Mouse (Mus musculus) forebrain, embryonic 15.5 days (tissue): ENCODE data around the gene Sergef. TPM values are rescaled to one million over a fixed set of nuclear protein-coding genes. Genes with fewer than 3 reads are reported as not detected.

ENCODE experiments used
- polyA plus RNA-seq: library from polyadenylated mRNA; unstranded; fragments of >200 nt; fragmentation: Nextera tagmentation; extraction: Ambion mirVana; gene quantifications from 2 replicates; pipeline ENCODE4 v1.2.1, GENCODE M21; 2015

Gene Sergef
- polyA plus RNA-seq, 1 experiment from 2014 or later = 29.4 TPM

Other genes with a start within 250 kb of the Sergef start
- gene Kcnc1, start 243.3 kb downstream of the Sergef start, polyA plus RNA-seq = 9.2 and 10.0 TPM in 2 replicates
- 0.46 and 2.9 TPM in 2 replicates for gene Tph1, start 32.7 kb upstream of the Sergef start, polyA plus RNA-seq
- 19.6 and 22.8 TPM in 2 replicates for gene Saal1, start 70.9 kb upstream of the Sergef start, polyA plus RNA-seq
- gene Saa3, start 75.9 kb upstream of the Sergef start, polyA plus RNA-seq = not detected in 2 replicates
- gene Saa4, start 92.8 kb upstream of the Sergef start, polyA plus RNA-seq = not detected in 2 replicates
- not detected in 2 replicates for gene Saa1, start 103.2 kb upstream of the Sergef start, polyA plus RNA-seq
- gene Saa2, start 112.0 kb upstream of the Sergef start, polyA plus RNA-seq = not detected in 2 replicates
- 15.1 and 16.5 TPM in 2 replicates for gene Hps5, start 156.3 kb upstream of the Sergef start, polyA plus RNA-seq
- 48.8 and 51.5 TPM in 2 replicates for gene Gtf2h1, start 156.3 kb upstream of the Sergef start, polyA plus RNA-seq
- 744 and 772 TPM in 2 replicates for gene Ldha, start 201.7 kb upstream of the Sergef start, polyA plus RNA-seq
- gene Ldhc, start 221.4 kb upstream of the Sergef start, polyA plus RNA-seq = not detected in 2 replicates